Mouse (Mus musculus): ENCODE results near the gene Supt3.

The Supt3 gene

GRCm38 (mm10) chr17:44776738-44777270 lies at the start of gene Supt3:
Gene Supt3, plus strand, starts transcription at chr17:44777152.
- DNase-seq, result peak; percentile 99

GRCm38 (mm10) chr17:44727675-44728074 lies 49.3 kb upstream of the Supt3 start:
- DNase-seq, result no peak

- DNase-seq, result no peak
Measured at GRCm38 (mm10) chr17:44728464-44728863, 48.5 kb upstream of the Supt3 start.

GRCm38 (mm10) chr17:44733544-44734310 lies 43.2 kb upstream of the Supt3 start:
- peak; percentile 31 for DNase-seq

GRCm38 (mm10) chr17:44734501-44735222 lies 42.3 kb upstream of the Supt3 start:
- peak; percentile 74 for DNase-seq

- DNase-seq, result peak; percentile 75
Measured at GRCm38 (mm10) chr17:44735223-44735990, 41.5 kb upstream of the Supt3 start.

- peak; percentile 82 for DNase-seq
Measured at GRCm38 (mm10) chr17:44735991-44736561, 40.9 kb upstream of the Supt3 start.

- peak; percentile 29 for DNase-seq
Measured at GRCm38 (mm10) chr17:44737275-44738120, 39.5 kb upstream of the Supt3 start.

GRCm38 (mm10) chr17:44738121-44738637 lies 38.8 kb upstream of the Supt3 start:
- DNase-seq, result no peak

- DNase-seq, result no peak
Measured at GRCm38 (mm10) chr17:44742246-44742645, 34.7 kb upstream of the Supt3 start.

- no peak for DNase-seq
Measured at GRCm38 (mm10) chr17:44743780-44744179, 33.2 kb upstream of the Supt3 start.

GRCm38 (mm10) chr17:44745378-44745777 lies 31.6 kb upstream of the Supt3 start:
- no peak for DNase-seq

- no peak for DNase-seq
Measured at GRCm38 (mm10) chr17:44766318-44766717, 10.6 kb upstream of the Supt3 start.

GRCm38 (mm10) chr17:44766975-44767374 lies 10.0 kb upstream of the Supt3 start:
- no peak for DNase-seq

- no peak for DNase-seq
Measured at GRCm38 (mm10) chr17:44767375-44767774, 9.6 kb upstream of the Supt3 start.

GRCm38 (mm10) chr17:44768522-44768921 lies 8.4 kb upstream of the Supt3 start:
- no peak for DNase-seq

GRCm38 (mm10) chr17:44770871-44771270 lies 6.1 kb upstream of the Supt3 start:
- no peak for DNase-seq

- DNase-seq, result no peak
Measured at GRCm38 (mm10) chr17:44772576-44772975, 4.4 kb upstream of the Supt3 start.

- peak; percentile 81 for DNase-seq
Measured at GRCm38 (mm10) chr17:44777337-44777804, 419 bp downstream of the Supt3 start.

GRCm38 (mm10) chr17:44778141-44778540 lies 1.2 kb downstream of the Supt3 start:
- no peak for DNase-seq

- no peak for DNase-seq
Measured at GRCm38 (mm10) chr17:44780353-44780752, 3.4 kb downstream of the Supt3 start.

Measured in kidney, postnatal 10 days (tissue).